Mouse (Mus musculus) urinary bladder, adult 18-20 months (tissue): Measurements from ENCODE around the gene Zfp568.

ENCODE experiments used
- DNase-seq, 2 experiments: peaks; one replicate each; pipeline ENCODE4 v3.0.0; 2022; ENCODE audit warnings: low spot score in 2 of 2, mixed read lengths in 2 of 2

The Zfp568 gene

GRCm38 (mm10) chr7:29989031-29989430 is 5.3 kb downstream of the Zfp568 start:
- no peak for DNase-seq

GRCm38 (mm10) chr7:29992698-29993097 is 8.9 kb downstream of the Zfp568 start:
- no peak for DNase-seq

- no peak for DNase-seq
Observed at GRCm38 (mm10) chr7:29993340-29993739, 9.6 kb downstream of the Zfp568 start.

GRCm38 (mm10) chr7:29995134-29995533 is 11.4 kb downstream of the Zfp568 start:
- no peak for DNase-seq

GRCm38 (mm10) chr7:30000601-30001000 is 16.8 kb downstream of the Zfp568 start:
- DNase-seq, result no peak

- DNase-seq, result no peak
Observed at GRCm38 (mm10) chr7:30007601-30008000, 23.8 kb downstream of the Zfp568 start.

- DNase-seq, result no peak
Observed at GRCm38 (mm10) chr7:30008020-30008690, 24.4 kb downstream of the Zfp568 start.

GRCm38 (mm10) chr7:30009321-30010085 is 25.7 kb downstream of the Zfp568 start:
- DNase-seq, result no peak

- DNase-seq, result no peak
Observed at GRCm38 (mm10) chr7:30010551-30011195, 26.9 kb downstream of the Zfp568 start.

GRCm38 (mm10) chr7:30012956-30013363 is 29.2 kb downstream of the Zfp568 start:
- DNase-seq, result no peak

GRCm38 (mm10) chr7:30017226-30017625 is 33.5 kb downstream of the Zfp568 start:
- DNase-seq, result no peak

GRCm38 (mm10) chr7:30019543-30019942 is 35.8 kb downstream of the Zfp568 start:
- no peak for DNase-seq

- no peak for DNase-seq
Observed at GRCm38 (mm10) chr7:30023324-30023723, 39.6 kb downstream of the Zfp568 start.

GRCm38 (mm10) chr7:30023800-30024199 is 40.0 kb downstream of the Zfp568 start:
- DNase-seq, result no peak

GRCm38 (mm10) chr7:30025358-30025757 is 41.6 kb downstream of the Zfp568 start:
- DNase-seq, result no peak

GRCm38 (mm10) chr7:30027331-30027730 is 43.6 kb downstream of the Zfp568 start:
- DNase-seq, result no peak

GRCm38 (mm10) chr7:30028572-30028971 is 44.8 kb downstream of the Zfp568 start:
- no peak for DNase-seq

- no peak for DNase-seq
Observed at GRCm38 (mm10) chr7:30030677-30031076, 46.9 kb downstream of the Zfp568 start.

- no peak for DNase-seq
Observed at GRCm38 (mm10) chr7:30031379-30031778, 47.6 kb downstream of the Zfp568 start.

- DNase-seq, result no peak
Observed at GRCm38 (mm10) chr7:30034331-30034730, 50.6 kb downstream of the Zfp568 start.

GRCm38 (mm10) chr7:30044354-30044753 is 60.6 kb downstream of the Zfp568 start:
- DNase-seq, result no peak

- no peak for DNase-seq
Observed at GRCm38 (mm10) chr7:30048126-30048525, 64.4 kb downstream of the Zfp568 start.
